Mouse (Mus musculus) limb, embryonic 10.5 days (tissue): ENCODE measurements around the gene Acss2. TPM values are rescaled to one million over a fixed set of nuclear protein-coding genes. Genes with fewer than 3 reads are reported as not detected.
"Not testable (repeated sequence)": the region's sequence is repeated elsewhere in the genome, so short reads cannot be mapped to it uniquely, and the experiment has no call there.

Experiments
- DNase-seq: peaks from one replicate; pipeline ENCODE4 v3.0.0-alpha.2; 2017; ENCODE audit warnings: low spot score
- H3K27ac ChIP-seq: fragments of 300-500 bp; sonication (generic); 2 replicates; pipeline ENCODE4 v1.5.1; 2016; ENCODE audit warnings: mild to moderate bottlenecking
- H3K27me3 ChIP-seq: fragments of 300-500 bp; sonication (generic); 2 replicates; pipeline ENCODE4 v1.6.1; 2016; ENCODE audit warnings: low read depth, mild to moderate bottlenecking; ENCODE audit not compliant: poor library complexity, severe bottlenecking
- H3K36me3 ChIP-seq: fragments of 300-500 bp; sonication (generic); 2 replicates; pipeline ENCODE4 v1.6.1; 2016; ENCODE audit warnings: mild to moderate bottlenecking, moderate library complexity
- H3K4me1 ChIP-seq: fragments of 300-500 bp; sonication (generic); 2 replicates; pipeline ENCODE4 v1.6.1; 2016
- H3K4me3 ChIP-seq: fragments of 300-500 bp; sonication (generic); 2 replicates; pipeline ENCODE4 v1.5.1; 2016; ENCODE audit warnings: mild to moderate bottlenecking, moderate library complexity
- H3K9me3 ChIP-seq: fragments of 300-500 bp; sonication (generic); replicated peaks from 2 replicates; pipeline ENCODE4 v1.6.1; 2016; ENCODE audit warnings: mild to moderate bottlenecking
- WGBS: fragments of 180-500 bp; shearing (Covaris S2); methylation state at CpG from one replicate; pipeline ENCODE4 v1.1.7; 2016; 5-methylcytosine and 5-hydroxymethylcytosine counted together
- polyA plus RNA-seq: library from polyadenylated mRNA; unstranded; fragments of >200 nt; fragmentation: Nextera tagmentation; extraction: Ambion mirVana; gene quantifications from 2 replicates; pipeline ENCODE4 v1.2.1, GENCODE M21; 2016

The Acss2 gene
- polyA plus RNA-seq, 1 experiment from 2014 or later = 9.2 TPM

- H3K4me1 ChIP-seq = peaks cover 27% of the 10 kb centered on the region
- peak overlapping the region; percentile 66 for H3K27ac ChIP-seq
- peak; percentile 63 for DNase-seq
- peak overlapping the region; percentile 53 for H3K4me3 ChIP-seq
- H3K27me3 ChIP-seq = peaks cover 41% of the 10 kb centered on the region
- WGBS = 3% methylated on average over 23 of the region's 23 CpGs
- no peaks in the 10 kb centered on the region for H3K9me3 ChIP-seq
- H3K36me3 ChIP-seq = no peaks in the 10 kb centered on the region
Measured at GRCm38 (mm10) chr2:155514666-155515065, 3.1 kb upstream of the Acss2 start.

- Histone ChIP-seq H3K36me3 (no peaks in the 10 kb centered on the region), H3K9me3 (no peaks in the 10 kb centered on the region), H3K27me3 (peaks cover 41% of the 10 kb centered on the region), H3K4me3 (no peak overlapping the region), H3K27ac (no peak overlapping the region), H3K4me1 (peaks cover 27% of the 10 kb centered on the region)
- WGBS = 0% methylated on average over 1 of the region's 1 CpGs
- DNase-seq = peak; percentile 67
Measured at GRCm38 (mm10) chr2:155515941-155516340, 1.8 kb upstream of the Acss2 start.

GRCm38 (mm10) chr2:155518531-155519270 lies 953 bp downstream of the Acss2 start:
- DNase-seq = no peak
- peaks cover 27% of the 10 kb centered on the region for H3K4me1 ChIP-seq
- peak overlapping the region; percentile 77 for H3K27ac ChIP-seq
- H3K27me3 ChIP-seq = peaks cover 30% of the 10 kb centered on the region
- WGBS = 28% methylated on average over 18 of the region's 18 CpGs
- H3K9me3 ChIP-seq = no peaks in the 10 kb centered on the region
- no peaks in the 10 kb centered on the region for H3K36me3 ChIP-seq
- peak overlapping the region; percentile 70 for H3K4me3 ChIP-seq

- no peaks in the 10 kb centered on the region for H3K27me3 ChIP-seq
- 62% methylated on average over 5 of the region's 5 CpGs for WGBS
- no peak for DNase-seq
Measured at GRCm38 (mm10) chr2:155523706-155524105, 6.0 kb downstream of the Acss2 start.

GRCm38 (mm10) chr2:155524378-155524777 lies 6.6 kb downstream of the Acss2 start:
- 75% methylated on average over 1 of the region's 1 CpGs for WGBS
- Histone ChIP-seq H3K4me1 (no peaks in the 10 kb centered on the region), H3K36me3 (no peaks in the 10 kb centered on the region), H3K4me3 (no peak overlapping the region), H3K27ac (no peak overlapping the region), H3K9me3 (no peaks in the 10 kb centered on the region), H3K27me3 (no peaks in the 10 kb centered on the region)
- no peak for DNase-seq

More at GRCm38 (mm10) chr2:155523706-155524105, 6.0 kb downstream of the Acss2 start:
- Histone ChIP-seq H3K4me1 (peaks cover 3% of the 10 kb centered on the region; the same call in 1 of the 2 replicates), H3K27ac (no peak overlapping the region), H3K36me3 (no peaks in the 10 kb centered on the region), H3K4me3 (no peak overlapping the region), H3K9me3 (no peaks in the 10 kb centered on the region)

- Histone ChIP-seq H3K9me3 (no peaks in the 10 kb centered on the region), H3K4me3 (no peak overlapping the region), H3K27me3 (no peaks in the 10 kb centered on the region), H3K4me1 (no peaks in the 10 kb centered on the region), H3K36me3 (no peaks in the 10 kb centered on the region), H3K27ac (no peak overlapping the region)
- WGBS = 71% methylated on average over 5 of the region's 5 CpGs
- DNase-seq = no peak
Measured at GRCm38 (mm10) chr2:155527367-155527766, 9.6 kb downstream of the Acss2 start.

- Histone ChIP-seq H3K4me1 (no peaks in the 10 kb centered on the region), H3K36me3 (no peaks in the 10 kb centered on the region), H3K27me3 (no peaks in the 10 kb centered on the region), H3K9me3 (no peaks in the 10 kb centered on the region), H3K4me3 (no peak overlapping the region), H3K27ac (no peak overlapping the region)
- DNase-seq = no peak
Measured at GRCm38 (mm10) chr2:155536292-155536691, 18.5 kb downstream of the Acss2 start.

- H3K27me3 ChIP-seq = no peaks in the 10 kb centered on the region
- no peak for DNase-seq
- H3K4me1 ChIP-seq = 0 out of 2 replicates have a peak, but pooled peaks cover 3% of the 10 kb centered on the region
- WGBS = 83% methylated on average over 5 of the region's 5 CpGs
- H3K4me3 ChIP-seq = no peak overlapping the region
- H3K27ac ChIP-seq = no peak overlapping the region
- no peaks in the 10 kb centered on the region for H3K36me3 ChIP-seq
- H3K9me3 ChIP-seq = no peaks in the 10 kb centered on the region
Measured at GRCm38 (mm10) chr2:155537761-155538462, 20.2 kb downstream of the Acss2 start.

GRCm38 (mm10) chr2:155538463-155539057 lies 20.8 kb downstream of the Acss2 start:
- not testable (repeated sequence) for DNase-seq, H3K36me3 ChIP-seq, H3K27ac ChIP-seq, H3K27me3 ChIP-seq, H3K9me3 ChIP-seq, H3K4me1 ChIP-seq, H3K4me3 ChIP-seq
- 81% methylated on average over 19 of the region's 19 CpGs for WGBS

GRCm38 (mm10) chr2:155539696-155540095 lies 21.9 kb downstream of the Acss2 start:
- H3K4me1 ChIP-seq = 0 out of 2 replicates have a peak, but pooled peaks cover 5% of the 10 kb centered on the region
- no peak overlapping the region for H3K27ac ChIP-seq
- no peaks in the 10 kb centered on the region for H3K9me3 ChIP-seq
- no peak overlapping the region for H3K4me3 ChIP-seq
- no peaks in the 10 kb centered on the region for H3K27me3 ChIP-seq
- no peak for DNase-seq
- H3K36me3 ChIP-seq = no peaks in the 10 kb centered on the region

GRCm38 (mm10) chr2:155540822-155541458 lies 23.2 kb downstream of the Acss2 start:
- Histone ChIP-seq H3K4me3 (no peak overlapping the region), H3K27me3 (no peaks in the 10 kb centered on the region), H3K4me1 (0 out of 2 replicates have a peak, but pooled peaks cover 5% of the 10 kb centered on the region), H3K27ac (no peak overlapping the region), H3K36me3 (no peaks in the 10 kb centered on the region), H3K9me3 (no peaks in the 10 kb centered on the region)
- no peak for DNase-seq
- WGBS = 77% methylated on average over 6 of the region's 6 CpGs

- Histone ChIP-seq H3K27me3 (no peaks in the 10 kb centered on the region), H3K4me1 (0 out of 2 replicates have a peak, but pooled peaks cover 5% of the 10 kb centered on the region), H3K36me3 (no peaks in the 10 kb centered on the region), H3K9me3 (no peaks in the 10 kb centered on the region), H3K27ac (no peak overlapping the region), H3K4me3 (no peak overlapping the region)
- 80% methylated on average over 1 of the region's 1 CpGs for WGBS
- no peak for DNase-seq
Measured at GRCm38 (mm10) chr2:155546955-155547354, 29.2 kb downstream of the Acss2 start.

- H3K4me1 ChIP-seq = no peaks in the 10 kb centered on the region
- no peak for DNase-seq
- H3K27ac ChIP-seq = no peak overlapping the region
- no peak overlapping the region for H3K4me3 ChIP-seq
- no peaks in the 10 kb centered on the region for H3K36me3 ChIP-seq
- no peaks in the 10 kb centered on the region for H3K9me3 ChIP-seq
- no peaks in the 10 kb centered on the region for H3K27me3 ChIP-seq
Measured at GRCm38 (mm10) chr2:155552336-155552735, 34.6 kb downstream of the Acss2 start.
